Mouse (Mus musculus): Measurements from ENCODE around the gene Plbd1.

Plbd1 gene

GRCm38 (mm10) chr6:136661706-136662016 is at the start of gene Plbd1:
TSS of gene Plbd1 (minus strand) at chr6:136661928.
- DNase-seq: no peak

DNA sequence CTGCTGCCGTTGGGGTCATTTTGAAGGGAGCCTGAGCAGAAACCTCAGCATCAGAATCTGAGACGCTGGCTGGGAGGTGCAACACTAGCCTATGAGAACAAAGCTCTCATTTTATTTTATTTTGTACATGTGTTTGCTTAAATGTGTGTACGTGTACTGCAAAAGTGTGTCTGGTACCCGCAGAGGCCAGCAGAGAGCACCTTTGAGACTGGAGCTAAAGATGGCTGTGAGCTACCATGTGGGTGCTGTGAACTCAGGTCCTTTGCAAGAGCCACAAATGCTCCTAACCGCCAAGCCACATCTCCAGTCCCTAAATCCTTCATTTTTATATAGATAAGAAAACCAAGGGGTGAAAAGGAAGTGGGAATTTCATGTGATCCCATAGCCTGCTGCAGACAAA is 48.7 kb upstream of the Plbd1 start:
- no peak for DNase-seq

- DNase-seq: no peak
These were observed 46.9 kb upstream of the Plbd1 start for GRCm38 (mm10) chr6:136708597-136708996.

DNA sequence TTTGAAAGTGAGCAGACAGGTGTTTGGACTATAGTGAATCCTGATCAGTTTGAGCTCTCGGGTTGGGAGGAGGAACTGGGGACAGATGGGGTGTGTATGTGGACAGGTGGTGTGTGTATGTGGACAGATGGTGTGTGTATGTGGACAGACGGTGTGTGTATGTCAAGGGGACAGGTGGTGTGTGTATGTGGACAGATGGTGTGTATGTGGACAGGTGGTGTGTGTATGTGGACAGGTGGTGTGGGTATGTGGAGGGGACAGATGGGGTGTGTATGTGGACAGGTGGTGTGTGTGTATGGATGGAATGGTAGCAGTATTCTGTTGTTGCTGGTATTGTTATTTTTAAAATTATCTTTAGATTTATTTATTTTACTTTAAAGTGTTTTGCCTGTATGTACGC is 40.1 kb upstream of the Plbd1 start:
- DNase-seq: no peak

DNA sequence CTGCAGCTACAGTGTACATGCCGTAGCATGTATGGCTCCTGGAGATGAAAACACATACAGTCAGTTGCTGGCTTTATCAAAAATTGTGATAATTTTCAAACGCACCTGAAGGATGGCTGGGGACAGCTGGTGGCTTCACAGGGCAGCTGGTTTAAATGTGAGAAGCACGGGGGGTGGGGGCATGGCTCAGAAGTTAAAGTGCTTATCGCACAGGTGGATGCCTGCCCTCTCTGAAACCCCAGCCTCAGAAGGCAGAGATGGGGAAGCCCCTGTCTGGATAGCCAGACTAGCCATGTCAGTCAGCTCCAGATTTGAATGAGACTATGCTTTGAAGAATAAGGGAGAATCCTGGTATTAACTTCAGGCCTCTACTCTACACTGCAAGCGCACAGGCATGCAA is 39.5 kb upstream of the Plbd1 start:
- DNase-seq: no peak

DNA sequence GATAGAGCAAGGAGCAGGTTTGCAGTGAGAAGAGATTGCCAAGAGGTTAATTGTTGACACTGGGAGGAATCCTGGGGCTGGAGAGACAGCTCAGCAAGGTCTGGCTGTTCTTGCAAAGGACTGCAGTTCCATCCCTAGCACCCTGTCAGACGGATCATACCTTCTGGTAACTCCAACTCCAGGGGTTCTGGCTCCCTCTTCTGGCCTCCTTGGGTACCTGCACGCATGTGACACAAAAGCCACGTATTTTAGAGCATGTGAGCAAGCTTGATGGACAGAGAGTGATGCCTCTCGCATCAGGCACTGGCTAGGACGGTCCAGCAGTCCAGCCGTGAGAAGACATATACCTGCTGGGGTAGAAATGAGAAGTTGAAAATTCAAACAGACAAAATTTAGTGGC is 29.6 kb upstream of the Plbd1 start:
- no peak for DNase-seq

DNA sequence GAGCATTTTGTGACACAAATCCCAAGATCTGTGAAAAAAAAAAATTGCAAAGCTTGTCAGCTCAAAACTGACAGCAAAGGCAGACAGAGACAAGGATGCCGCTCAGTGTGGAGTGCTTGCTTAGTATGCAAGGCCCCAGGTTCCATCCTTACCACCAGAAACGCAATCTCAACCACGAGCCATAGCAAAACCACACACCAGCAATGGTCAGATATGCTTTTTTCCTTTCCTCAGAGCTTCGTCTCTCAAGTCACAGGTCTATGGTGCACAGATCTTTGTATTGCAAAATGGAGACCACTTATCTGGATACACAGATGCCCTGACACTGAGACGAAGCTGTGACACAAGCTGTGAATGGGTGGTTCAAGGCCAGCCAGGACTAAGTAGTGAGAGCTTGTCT is 28.8 kb upstream of the Plbd1 start:
- DNase-seq: no peak

DNA sequence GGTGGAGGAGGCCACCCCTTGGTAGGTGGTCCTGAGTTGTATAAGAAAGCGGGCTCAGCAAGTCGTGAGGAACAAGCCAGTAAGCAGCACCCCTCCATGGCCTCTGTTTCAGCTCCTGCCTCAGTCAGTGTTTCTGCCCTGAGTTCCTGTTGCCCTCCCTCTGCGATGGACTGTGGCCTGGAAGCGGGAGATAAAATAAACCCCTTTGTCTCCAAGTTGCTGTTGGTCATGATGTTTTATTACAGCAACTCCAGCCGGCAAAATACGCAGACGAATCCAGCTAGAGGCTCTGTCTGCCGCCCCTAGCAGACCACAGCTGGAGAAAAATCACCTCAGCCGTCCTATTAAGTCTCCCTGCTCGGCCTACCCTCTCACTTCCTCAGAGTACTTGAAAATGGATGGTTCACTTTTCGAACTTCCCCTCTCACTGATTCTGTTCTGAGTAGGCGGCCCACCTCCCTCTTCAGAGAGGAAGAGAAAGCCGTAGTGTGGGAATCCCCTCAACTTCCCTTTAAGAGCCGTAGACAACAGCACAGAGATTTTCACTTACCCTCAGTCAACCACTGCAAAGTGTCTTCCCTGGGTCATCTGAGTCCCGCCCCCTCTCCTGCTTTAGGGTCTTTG is 28.2 kb upstream of the Plbd1 start:
- DNase-seq: peak; percentile 62

- no peak for DNase-seq
These were observed 23.7 kb upstream of the Plbd1 start for GRCm38 (mm10) chr6:136685433-136685832.

- DNase-seq: no peak
These were observed 21.9 kb upstream of the Plbd1 start for GRCm38 (mm10) chr6:136683410-136684334.

- no peak for DNase-seq
These were observed 17.7 kb upstream of the Plbd1 start for GRCm38 (mm10) chr6:136679381-136679780.

GRCm38 (mm10) chr6:136674935-136675334 is 13.2 kb upstream of the Plbd1 start:
- no peak for DNase-seq

- DNase-seq: peak; percentile 63
These were observed 10.7 kb upstream of the Plbd1 start for GRCm38 (mm10) chr6:136672467-136672866.

DNA sequence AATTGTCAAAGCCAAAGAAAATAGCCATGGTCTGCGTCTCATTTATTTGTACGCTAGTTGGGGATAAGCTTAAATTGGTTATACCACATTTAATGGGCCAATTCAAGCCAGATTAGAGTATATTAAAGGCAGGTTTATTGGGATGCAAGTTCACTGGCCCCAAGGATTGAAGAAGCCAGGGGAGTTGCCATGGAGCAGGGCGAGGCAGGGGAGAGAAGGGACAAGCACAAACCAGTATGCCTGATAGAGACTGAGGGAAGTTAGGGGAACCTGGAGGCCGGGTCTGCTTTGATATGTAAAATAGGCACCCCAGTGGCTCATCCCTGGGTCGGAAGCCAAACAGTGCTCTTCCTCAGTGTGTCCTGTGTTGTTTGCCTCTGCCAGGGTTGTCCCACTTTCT is 7.5 kb upstream of the Plbd1 start:
- DNase-seq: no peak

GRCm38 (mm10) chr6:136668266-136668986 is 6.7 kb upstream of the Plbd1 start:
- DNase-seq: no peak

GRCm38 (mm10) chr6:136662063-136662462 is 335 bp upstream of the Plbd1 start:
- DNase-seq: no peak

- no peak for DNase-seq
These were observed 660 bp downstream of the Plbd1 start for GRCm38 (mm10) chr6:136660831-136661705.

DNA sequence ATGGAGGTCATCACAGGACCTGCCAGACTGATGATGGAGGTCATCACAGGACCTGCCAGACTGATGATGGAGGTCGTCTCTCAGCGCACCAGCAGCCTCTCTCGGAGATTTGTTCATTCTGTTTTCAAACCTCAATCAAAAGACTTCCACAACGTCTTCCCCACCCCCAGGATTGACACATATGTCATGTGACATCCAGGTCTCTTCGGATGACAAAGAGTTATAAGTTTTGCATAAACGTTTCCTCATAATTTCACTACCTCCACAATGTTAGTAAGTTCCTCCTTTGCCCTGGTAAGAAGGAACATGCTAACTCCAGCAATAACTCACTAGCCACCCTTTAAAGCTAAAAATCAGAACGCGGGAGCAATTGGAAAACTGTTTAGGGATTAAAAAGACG is 2.5 kb downstream of the Plbd1 start:
- no peak for DNase-seq

GRCm38 (mm10) chr6:136658303-136658702 is 3.4 kb downstream of the Plbd1 start:
- DNase-seq: no peak

GRCm38 (mm10) chr6:136655786-136656185 is 5.9 kb downstream of the Plbd1 start:
- no peak for DNase-seq

DNA sequence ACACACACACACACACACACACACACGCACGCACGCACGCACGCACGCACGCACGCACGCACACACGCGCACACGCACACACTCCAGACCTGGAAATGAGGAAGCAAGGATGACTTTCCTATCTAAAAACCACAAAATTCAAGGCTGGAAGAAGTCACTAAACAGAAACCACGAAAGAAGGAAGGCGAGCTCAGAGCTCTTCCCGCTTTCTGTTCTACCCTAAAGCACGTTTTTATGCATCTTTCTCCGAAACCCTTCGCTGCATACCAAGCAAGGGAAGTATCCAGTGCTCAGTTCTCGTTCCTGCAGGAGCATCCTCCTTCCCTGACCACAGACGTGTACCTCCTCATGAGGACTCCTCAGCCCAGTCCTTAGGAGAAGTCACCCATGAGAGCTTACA is 7.3 kb downstream of the Plbd1 start:
- no peak for DNase-seq

DNA sequence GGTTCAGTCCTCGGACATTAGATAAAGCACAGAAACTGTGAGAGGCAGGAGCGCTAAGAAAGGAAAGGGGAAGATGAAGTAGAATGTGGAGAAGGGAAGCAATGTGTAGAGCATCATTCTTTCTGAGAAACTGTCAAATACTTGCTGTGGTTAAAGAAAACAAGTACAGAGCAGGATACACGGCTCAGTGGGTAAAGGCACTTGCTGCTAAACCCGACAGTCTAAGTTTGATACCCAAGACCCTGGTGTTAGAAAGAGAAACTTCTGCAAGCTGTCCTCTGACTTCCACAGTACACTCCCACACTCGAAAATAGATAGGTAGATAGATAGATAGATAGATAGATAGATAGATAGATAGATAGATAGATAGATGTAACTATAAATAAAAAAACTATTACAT is 8.4 kb downstream of the Plbd1 start:
- no peak for DNase-seq

DNA sequence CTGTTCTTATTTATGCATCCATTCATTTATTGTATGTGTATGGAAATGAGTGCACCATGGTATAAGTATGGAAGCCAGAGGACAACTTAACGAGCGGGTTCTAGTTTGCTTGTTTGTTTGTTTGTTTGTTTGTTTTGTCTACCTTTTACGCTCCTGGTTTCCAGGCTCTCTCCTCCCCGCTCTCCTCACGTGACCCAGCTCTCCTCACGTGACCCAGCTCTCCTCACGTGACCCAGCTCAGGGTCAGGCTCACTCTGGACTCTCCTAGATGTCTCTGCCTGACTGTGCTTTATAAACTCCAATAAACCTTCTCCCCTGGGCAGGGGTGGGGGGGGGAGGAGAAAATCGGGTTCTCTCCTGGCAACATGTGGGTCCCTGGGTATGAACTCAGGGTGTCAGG is 11.1 kb downstream of the Plbd1 start:
- no peak for DNase-seq
